Mouse (Mus musculus): ENCODE measurements at regions not wholly inside any gene's neighbourhood (a gene's known extent, or its start where the extent isn't known, plus 50 kb on each side); places are given as distances from the start of the nearest gene placed in this dataset.
"Not testable (repeated sequence)": the region's sequence is repeated elsewhere in the genome, so short reads cannot be mapped to it uniquely, and the experiment has no call there.

GRCm38 (mm10) chr15:41325633-41326252, 1191.6 kb downstream of the 9330182O14Rik start:
- TF ChIP-seq CTCF (IDR thresholded peaks at IDR 0.05; ENCODE audit: low read depth, low read length) (peak; percentile 13), EP300 (IDR thresholded peaks at IDR 0.05; ENCODE audit: insufficient read depth, low read depth, low read length) (no peak)
- Histone ChIP-seq H3K9ac (ENCODE audit: low read depth, poor library complexity, severe bottlenecking) (no peak overlapping the region), H3K27ac (ENCODE audit: insufficient read depth, low read length) (no peak overlapping the region), H3K9me3 (replicated peaks; ENCODE audit: control insufficient read depth, insufficient read depth, low read length, poor library complexity, severe bottlenecking) (no peaks in the 10 kb centered on the region), H3K36me3 (ENCODE audit: control insufficient read depth, insufficient read depth, low read length, poor library complexity, severe bottlenecking) (no peaks in the 10 kb centered on the region), H3K4me1 (ENCODE audit: control insufficient read depth, insufficient read depth, low read length) (no peaks in the 10 kb centered on the region), H3K4me3 (ENCODE audit: low read depth, low read length) (no peak overlapping the region), H3K27me3 (ENCODE audit: control insufficient read depth, insufficient read depth, low read length, poor library complexity, severe bottlenecking) (no peaks in the 10 kb centered on the region)

GRCm38 (mm10) chr15:41329286-41329685, 1195.1 kb downstream of the 9330182O14Rik start:
- Histone ChIP-seq H3K4me1 (ENCODE audit: control insufficient read depth, insufficient read depth, low read length) (no peaks in the 10 kb centered on the region), H3K9ac (ENCODE audit: low read depth, poor library complexity, severe bottlenecking) (no peak overlapping the region), H3K9me3 (replicated peaks; ENCODE audit: control insufficient read depth, insufficient read depth, low read length, poor library complexity, severe bottlenecking) (no peaks in the 10 kb centered on the region), H3K27ac (ENCODE audit: insufficient read depth, low read length) (peak overlapping the region; percentile 69), H3K4me3 (ENCODE audit: low read depth, low read length) (no peak overlapping the region), H3K27me3 (ENCODE audit: control insufficient read depth, insufficient read depth, low read length, poor library complexity, severe bottlenecking) (no peaks in the 10 kb centered on the region), H3K36me3 (ENCODE audit: control insufficient read depth, insufficient read depth, low read length, poor library complexity, severe bottlenecking) (no peaks in the 10 kb centered on the region)
- TF ChIP-seq POLR2A (IDR thresholded peaks at IDR 0.05; ENCODE audit: insufficient read depth, low read length) (no peak), EP300 (IDR thresholded peaks at IDR 0.05; ENCODE audit: insufficient read depth, low read depth, low read length) (no peak), CTCF (IDR thresholded peaks at IDR 0.05; ENCODE audit: low read depth, low read length) (no peak)

- H3K4me3 ChIP-seq (ENCODE audit: low read depth, low read length), result no peak overlapping the region
- H3K4me1 ChIP-seq (ENCODE audit: control insufficient read depth, insufficient read depth, low read length), result no peaks in the 10 kb centered on the region
- H3K36me3 ChIP-seq (ENCODE audit: control insufficient read depth, insufficient read depth, low read length, poor library complexity, severe bottlenecking), result no peaks in the 10 kb centered on the region
- no peaks in the 10 kb centered on the region for H3K9me3 ChIP-seq (replicated peaks; ENCODE audit: control insufficient read depth, insufficient read depth, low read length, poor library complexity, severe bottlenecking)
- H3K9ac ChIP-seq (ENCODE audit: low read depth, poor library complexity, severe bottlenecking), result no peak overlapping the region
- no peaks in the 10 kb centered on the region for H3K27me3 ChIP-seq (ENCODE audit: control insufficient read depth, insufficient read depth, low read length, poor library complexity, severe bottlenecking)
- TF ChIP-seq POLR2A (IDR thresholded peaks at IDR 0.05; ENCODE audit: insufficient read depth, low read length) (no peak), CTCF (IDR thresholded peaks at IDR 0.05; ENCODE audit: low read depth, low read length) (peak; percentile 52), EP300 (IDR thresholded peaks at IDR 0.05; ENCODE audit: insufficient read depth, low read depth, low read length) (0 out of 2 replicates have a peak, but pooled peaks have one; percentile 52)
- H3K27ac ChIP-seq (ENCODE audit: insufficient read depth, low read length), result peak overlapping the region; percentile 76
Observed at GRCm38 (mm10) chr15:41330085-41330484, 1195.9 kb downstream of the 9330182O14Rik start.

- no peaks in the 10 kb centered on the region for H3K4me1 ChIP-seq (ENCODE audit: control insufficient read depth, insufficient read depth, low read length)
- H3K27me3 ChIP-seq (ENCODE audit: control insufficient read depth, insufficient read depth, low read length, poor library complexity, severe bottlenecking), result no peaks in the 10 kb centered on the region
- no peaks in the 10 kb centered on the region for H3K36me3 ChIP-seq (ENCODE audit: control insufficient read depth, insufficient read depth, low read length, poor library complexity, severe bottlenecking)
- no peak overlapping the region for H3K9ac ChIP-seq (ENCODE audit: low read depth, poor library complexity, severe bottlenecking)
- TF ChIP-seq CTCF (IDR thresholded peaks at IDR 0.05; ENCODE audit: low read depth, low read length) (no peak), POLR2A (IDR thresholded peaks at IDR 0.05; ENCODE audit: insufficient read depth, low read length) (no peak), EP300 (IDR thresholded peaks at IDR 0.05; ENCODE audit: insufficient read depth, low read depth, low read length) (no peak)
- no peaks in the 10 kb centered on the region for H3K9me3 ChIP-seq (replicated peaks; ENCODE audit: control insufficient read depth, insufficient read depth, low read length, poor library complexity, severe bottlenecking)
- H3K27ac ChIP-seq (ENCODE audit: insufficient read depth, low read length), result no peak overlapping the region
- H3K4me3 ChIP-seq (ENCODE audit: low read depth, low read length), result no peak overlapping the region
Observed at GRCm38 (mm10) chr15:41332451-41332850, 1198.3 kb downstream of the 9330182O14Rik start.

GRCm38 (mm10) chr15:41333165-41333564, 1199.0 kb downstream of the 9330182O14Rik start:
- no peaks in the 10 kb centered on the region for H3K27me3 ChIP-seq (ENCODE audit: control insufficient read depth, insufficient read depth, low read length, poor library complexity, severe bottlenecking)
- no peak overlapping the region for H3K27ac ChIP-seq (ENCODE audit: insufficient read depth, low read length)
- no peaks in the 10 kb centered on the region for H3K4me1 ChIP-seq (ENCODE audit: control insufficient read depth, insufficient read depth, low read length)
- H3K36me3 ChIP-seq (ENCODE audit: control insufficient read depth, insufficient read depth, low read length, poor library complexity, severe bottlenecking), result no peaks in the 10 kb centered on the region
- TF ChIP-seq EP300 (IDR thresholded peaks at IDR 0.05; ENCODE audit: insufficient read depth, low read depth, low read length) (no peak), POLR2A (IDR thresholded peaks at IDR 0.05; ENCODE audit: insufficient read depth, low read length) (no peak), CTCF (IDR thresholded peaks at IDR 0.05; ENCODE audit: low read depth, low read length) (no peak)
- no peak overlapping the region for H3K4me3 ChIP-seq (ENCODE audit: low read depth, low read length)
- H3K9me3 ChIP-seq (replicated peaks; ENCODE audit: control insufficient read depth, insufficient read depth, low read length, poor library complexity, severe bottlenecking), result no peaks in the 10 kb centered on the region
- no peak overlapping the region for H3K9ac ChIP-seq (ENCODE audit: low read depth, poor library complexity, severe bottlenecking)

GRCm38 (mm10) chr15:41340621-41341020, 1206.5 kb downstream of the 9330182O14Rik start:
- H3K4me1 ChIP-seq (ENCODE audit: control insufficient read depth, insufficient read depth, low read length); H3K27ac ChIP-seq (ENCODE audit: insufficient read depth, low read length); H3K4me3 ChIP-seq (ENCODE audit: low read depth, low read length); H3K27me3 ChIP-seq (ENCODE audit: control insufficient read depth, insufficient read depth, low read length, poor library complexity, severe bottlenecking); H3K9ac ChIP-seq (ENCODE audit: low read depth, poor library complexity, severe bottlenecking); H3K9me3 ChIP-seq (replicated peaks; ENCODE audit: control insufficient read depth, insufficient read depth, low read length, poor library complexity, severe bottlenecking); H3K36me3 ChIP-seq (ENCODE audit: control insufficient read depth, insufficient read depth, low read length, poor library complexity, severe bottlenecking): not testable (repeated sequence)

Data from ES-Bruce4 (cell line).